Mouse (Mus musculus): ENCODE measurements around the gene Panx1.

GRCm38 (mm10) chr9:15003676-15004297, 41.5 kb downstream of the Panx1 start:
- TF ChIP-seq ZNF384 (IDR thresholded peaks at IDR 0.05; ENCODE audit: low read depth, low read length) (no peak), MAFK (IDR thresholded peaks at IDR 0.05; ENCODE audit: insufficient read depth, low read depth, low read length) (no peak), HCFC1 (IDR thresholded peaks at IDR 0.05; ENCODE audit: borderline replicate concordance, insufficient read depth, low read length) (no peak)

Data from ES-E14 (cell line).